Comparison of ENCODE assay signal across 17 mouse cellular contexts in genomic region chr5:33239934-33240333, GRCm38 (mm10). TPM values are rescaled to one million over a fixed set of nuclear protein-coding genes. Genes with fewer than 3 reads are reported as not detected.
DNase-seq lines count a peak whose midpoint lies in the region; ATAC-seq lines count a peak whose summit lies in the region.
"Had no signal": no experiment of that assay in that cellular context is flagged by ENCODE, and none has a peak within 500 bp of the region (broad histone marks: within the 10 kb centered on the region; RNA-seq: fewer than 3 reads in every experiment).

No protein-coding gene starts in this region.

- WGBS in hindbrain, embryonic 14.5 days, result 54% methylated on average over 3 of the region's 3 CpGs
- 75% methylated on average over 3 of the region's 3 CpGs for WGBS in hindbrain, embryonic 11.5 days
- WGBS in neural tube, embryonic 15.5 days, result 65% methylated on average over 3 of the region's 3 CpGs
- 28% methylated on average over 3 of the region's 3 CpGs for WGBS in heart, embryonic 13.5 days

- H3K9me3 ChIP-seq in hindbrain, embryonic 14.5 days (ENCODE audit: control insufficient read depth, low read length), result no peaks in the 10 kb centered on the region
- H3K9me3 ChIP-seq in hindbrain, embryonic 11.5 days (ENCODE audit: control insufficient read depth, low read length), result no peaks in the 10 kb centered on the region
- no peaks in the 10 kb centered on the region for H3K9me3 ChIP-seq in neural tube, embryonic 15.5 days (replicated peaks)
- no peaks in the 10 kb centered on the region for H3K9me3 ChIP-seq in heart, embryonic 13.5 days
- H3K9me3 ChIP-seq: megakaryocyte, embryonic 14.5 days; neural tube, embryonic 13.5 days had no signal

- peaks cover 38% of the 10 kb centered on the region for H3K36me3 ChIP-seq in hindbrain, embryonic 14.5 days (replicated peaks; ENCODE audit: control insufficient read depth, insufficient read depth)
- no peaks in the 10 kb centered on the region for H3K36me3 ChIP-seq in hindbrain, embryonic 11.5 days (ENCODE audit: control insufficient read depth, insufficient read depth, low read length)
- H3K36me3 ChIP-seq in neural tube, embryonic 15.5 days, result peaks cover 23% of the 10 kb centered on the region
- H3K36me3 ChIP-seq in heart, embryonic 13.5 days, result peaks cover 32% of the 10 kb centered on the region

- no peak for ATAC-seq in hindbrain, embryonic 14.5 days (ENCODE audit: low FRiP score)
- no peak for ATAC-seq in hindbrain, embryonic 11.5 days (ENCODE audit: low FRiP score)
- ATAC-seq in neural tube, embryonic 15.5 days (ENCODE audit: low FRiP score), result no peak
- ATAC-seq in heart, embryonic 13.5 days (ENCODE audit: extremely low read depth, insufficient number of reproducible peaks, low FRiP score, low TSS enrichment), result peak; percentile 9; the same call in 1 of the 2 replicates
- ATAC-seq: inflammation-experienced regulatory T-cells, adult 6 months; Patski had no signal

- no peak overlapping the region for H3K4me2 ChIP-seq in hindbrain, embryonic 14.5 days (replicated peaks)
- H3K4me2 ChIP-seq in hindbrain, embryonic 11.5 days (replicated peaks; ENCODE audit: low read depth, low read length), result no peak overlapping the region
- no peak overlapping the region for H3K4me2 ChIP-seq in neural tube, embryonic 15.5 days
- H3K4me2 ChIP-seq in heart, embryonic 13.5 days, result no peak overlapping the region
- H3K4me2 ChIP-seq: neural tube, embryonic 13.5 days had no signal

- H3K27me3 ChIP-seq in hindbrain, embryonic 14.5 days (ENCODE audit: control insufficient read depth, insufficient read depth, low read length), result no peaks in the 10 kb centered on the region
- H3K27me3 ChIP-seq in hindbrain, embryonic 11.5 days (ENCODE audit: control insufficient read depth, insufficient read depth, low read length), result no peaks in the 10 kb centered on the region
- no peaks in the 10 kb centered on the region for H3K27me3 ChIP-seq in neural tube, embryonic 15.5 days (replicated peaks)
- no peaks in the 10 kb centered on the region for H3K27me3 ChIP-seq in heart, embryonic 13.5 days (replicated peaks)
- H3K27me3 ChIP-seq: neural tube, embryonic 13.5 days; Patski had no signal

- H3K4me3 ChIP-seq in hindbrain, embryonic 14.5 days (replicated peaks; ENCODE audit: low read length), result no peak overlapping the region
- H3K4me3 ChIP-seq in hindbrain, embryonic 11.5 days (ENCODE audit: low read depth, low read length), result no peak overlapping the region
- no peak overlapping the region for H3K4me3 ChIP-seq in neural tube, embryonic 15.5 days (replicated peaks)
- no peak overlapping the region for H3K4me3 ChIP-seq in heart, embryonic 13.5 days
- H3K4me3 ChIP-seq: erythroblast, embryonic 14.5 days; layer of hippocampus, adult 2 months; megakaryocyte, embryonic 14.5 days; neural tube, embryonic 13.5 days had no signal

- DNase-seq in hindbrain, embryonic 14.5 days (ENCODE audit: low spot score), result no peak
- no peak for DNase-seq in hindbrain, embryonic 11.5 days (ENCODE audit: low spot score)
- no peak for DNase-seq in neural tube, embryonic 10.5 days (ENCODE audit: extremely low spot score, low spot score)
- DNase-seq in lung, postnatal 36 days, result no peak
- DNase-seq in adrenal gland, postnatal 10 days, result no peak
- DNase-seq: cerebellum, postnatal 36 days; left cerebral cortex, postnatal 4 days; lung, adult 2 months; thymus, postnatal 4 days had no signal

- 0 out of 2 replicates have a peak, but pooled peaks cover 3% of the 10 kb centered on the region for H3K4me1 ChIP-seq in hindbrain, embryonic 14.5 days (replicated peaks; ENCODE audit: control insufficient read depth, insufficient read depth, low read length)
- H3K4me1 ChIP-seq in hindbrain, embryonic 11.5 days (replicated peaks; ENCODE audit: control insufficient read depth, insufficient read depth, low read length), result no peaks in the 10 kb centered on the region
- no peaks in the 10 kb centered on the region for H3K4me1 ChIP-seq in neural tube, embryonic 15.5 days
- peaks cover 64% of the 10 kb centered on the region for H3K4me1 ChIP-seq in heart, embryonic 13.5 days
- H3K4me1 ChIP-seq: neural tube, embryonic 13.5 days had no signal

- no peak overlapping the region for H3K9ac ChIP-seq in hindbrain, embryonic 14.5 days
- no peak overlapping the region for H3K9ac ChIP-seq in hindbrain, embryonic 11.5 days (ENCODE audit: low read depth, low read length)
- H3K9ac ChIP-seq in neural tube, embryonic 15.5 days (replicated peaks), result no peak overlapping the region
- H3K9ac ChIP-seq in heart, embryonic 13.5 days, result no peak overlapping the region
- H3K9ac ChIP-seq: neural tube, embryonic 13.5 days had no signal

- H3K27ac ChIP-seq in hindbrain, embryonic 14.5 days, result peak overlapping the region; percentile 32; the same call in 1 of the 2 replicates
- H3K27ac ChIP-seq in hindbrain, embryonic 11.5 days (ENCODE audit: low read depth, low read length), result no peak overlapping the region
- peak overlapping the region; percentile 33; the same call in 1 of the 2 replicates for H3K27ac ChIP-seq in neural tube, embryonic 15.5 days (replicated peaks)
- H3K27ac ChIP-seq in heart, embryonic 13.5 days (replicated peaks), result peak overlapping the region; percentile 76
- H3K27ac ChIP-seq: layer of hippocampus, adult 2 months; neural tube, embryonic 13.5 days had no signal

RNA-seq across cellular contexts. Expression of gene Spon2, which starts 21.7 kb away (rescaled TPM):
- 3.5 and 3.6 TPM in 2 replicates for polyA plus RNA-seq in hindbrain, embryonic 14.5 days (2014; fragmentation: Nextera tagmentation; extraction: Ambion mirVana)
- 3.4 and 4.5 TPM in 2 replicates for polyA plus RNA-seq in hindbrain, embryonic 11.5 days (2014; fragmentation: Nextera tagmentation; extraction: Ambion mirVana)
- 2.8 and 6.7 TPM in 2 replicates for polyA plus RNA-seq in neural tube, embryonic 15.5 days (2015; fragmentation: Nextera tagmentation; extraction: Ambion mirVana)
- 89.8 and 95.2 TPM in 2 replicates for polyA plus RNA-seq in heart, embryonic 13.5 days (2015; fragmentation: Nextera tagmentation; extraction: Ambion mirVana)
- total RNA-seq in adrenal gland, postnatal 10 days (2021), result 1 to 10 TPM; 7.8 to 8.5 TPM
- polyA plus RNA-seq: inflammation-experienced regulatory T-cells, adult 6 months had no signal

RNA-seq across cellular contexts. Expression of gene Ctbp1, which starts 34.9 kb away (rescaled TPM):
- polyA plus RNA-seq in hindbrain, embryonic 14.5 days (2014; fragmentation: Nextera tagmentation; extraction: Ambion mirVana), result 498 and 540 TPM in 2 replicates
- polyA plus RNA-seq in hindbrain, embryonic 11.5 days (2014; fragmentation: Nextera tagmentation; extraction: Ambion mirVana), result 456 and 518 TPM in 2 replicates
- 426 and 445 TPM in 2 replicates for polyA plus RNA-seq in neural tube, embryonic 15.5 days (2015; fragmentation: Nextera tagmentation; extraction: Ambion mirVana)
- 206 and 234 TPM in 2 replicates for polyA plus RNA-seq in heart, embryonic 13.5 days (2015; fragmentation: Nextera tagmentation; extraction: Ambion mirVana)
- total RNA-seq in adrenal gland, postnatal 10 days (2021), result 100 to 1,000 TPM; 202 to 229 TPM

Comparison
In these comparisons a context has a peak if more than half of its experiments do, and no peak if none do; other contexts are left out.
1. RNA of gene Spon2, which starts 21.7 kb away (polyA plus RNA-seq): 89.8 to 95.2 TPM in heart, embryonic 13.5 days; 3.4 to 4.5 TPM in hindbrain, embryonic 11.5 days, 3.5 to 3.6 TPM in hindbrain, embryonic 14.5 days and 2.8 to 6.7 TPM in neural tube, embryonic 15.5 days; every median in the first group is over 10 times any median in the second.